Mouse (Mus musculus) thymus, postnatal 14 days (tissue): Measurements from ENCODE around the gene Rap1gap.

Experiments
- DNase-seq: peaks from one replicate; pipeline ENCODE4 v3.0.0; 2021

The Rap1gap gene

GRCm38 (mm10) chr4:137749680-137750079, 85.2 kb downstream of the Rap1gap start:
- no peak for DNase-seq

DNA sequence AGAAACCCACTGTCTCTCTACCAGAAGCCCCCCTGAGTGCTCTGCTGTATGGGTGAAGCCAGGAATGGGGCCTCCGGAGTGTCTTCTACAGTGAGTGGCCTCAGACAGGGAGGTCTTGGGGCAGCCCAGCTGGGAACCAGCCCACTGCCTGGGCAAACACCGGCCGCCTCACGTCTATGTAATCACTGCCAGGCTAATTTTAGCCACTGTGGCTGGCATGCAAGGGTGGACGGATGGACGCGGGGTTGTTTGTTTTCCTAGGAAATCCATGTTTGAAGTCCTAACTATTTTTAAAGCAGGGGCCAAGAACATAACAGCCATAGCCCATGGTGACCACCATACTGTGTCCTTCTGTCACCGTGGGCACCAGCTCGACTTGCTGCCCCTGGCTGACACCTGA, 85.6 kb downstream of the Rap1gap start:
- no peak for DNase-seq

DNA sequence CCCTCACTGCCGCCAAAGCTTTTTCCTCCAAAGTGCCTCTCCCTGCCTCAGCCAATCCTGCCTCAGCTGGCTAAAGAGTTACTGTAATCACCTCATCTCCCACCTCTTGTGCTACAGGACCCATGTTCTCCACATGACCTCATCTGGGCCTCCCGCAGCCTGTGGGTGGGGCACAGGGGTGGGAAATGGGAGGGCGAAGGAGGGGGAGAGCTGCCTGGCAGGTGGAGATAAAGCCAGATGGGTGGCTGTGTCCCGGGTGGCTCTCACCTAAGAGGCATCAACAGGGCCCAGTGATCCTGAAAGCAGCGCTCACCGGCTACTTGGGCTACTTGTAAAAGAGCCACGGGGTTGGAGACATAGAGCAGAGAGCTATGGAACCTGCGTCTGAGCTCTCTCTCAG, 86.8 kb downstream of the Rap1gap start:
- no peak for DNase-seq

GRCm38 (mm10) chr4:137751717-137752116, 87.2 kb downstream of the Rap1gap start:
- DNase-seq: no peak

GRCm38 (mm10) chr4:137752471-137752870, 87.9 kb downstream of the Rap1gap start:
- DNase-seq: no peak

DNA sequence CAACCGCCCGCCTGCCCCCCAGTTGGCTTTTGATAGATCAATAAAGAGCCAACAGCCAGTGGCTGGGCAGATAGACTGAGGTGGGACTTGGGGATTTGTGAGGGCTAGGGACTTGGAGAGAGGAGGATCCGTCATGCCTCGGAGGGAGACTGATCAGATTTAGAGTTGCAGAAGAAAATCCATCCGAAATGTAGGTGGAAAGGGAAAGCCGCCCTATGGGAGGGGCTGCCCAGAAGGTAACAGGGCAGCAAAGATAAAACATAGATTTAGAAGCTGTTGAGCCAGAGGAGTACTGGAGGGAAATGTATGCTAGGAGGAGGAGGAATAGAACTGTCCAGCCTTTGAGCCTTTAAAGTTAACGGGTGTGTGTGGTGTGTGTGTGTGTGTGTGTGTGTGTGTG, 88.7 kb downstream of the Rap1gap start:
- no peak for DNase-seq

GRCm38 (mm10) chr4:137754446-137754845, 89.9 kb downstream of the Rap1gap start:
- DNase-seq: no peak

GRCm38 (mm10) chr4:137762886-137763285, 98.4 kb downstream of the Rap1gap start:
- DNase-seq: no peak

DNA sequence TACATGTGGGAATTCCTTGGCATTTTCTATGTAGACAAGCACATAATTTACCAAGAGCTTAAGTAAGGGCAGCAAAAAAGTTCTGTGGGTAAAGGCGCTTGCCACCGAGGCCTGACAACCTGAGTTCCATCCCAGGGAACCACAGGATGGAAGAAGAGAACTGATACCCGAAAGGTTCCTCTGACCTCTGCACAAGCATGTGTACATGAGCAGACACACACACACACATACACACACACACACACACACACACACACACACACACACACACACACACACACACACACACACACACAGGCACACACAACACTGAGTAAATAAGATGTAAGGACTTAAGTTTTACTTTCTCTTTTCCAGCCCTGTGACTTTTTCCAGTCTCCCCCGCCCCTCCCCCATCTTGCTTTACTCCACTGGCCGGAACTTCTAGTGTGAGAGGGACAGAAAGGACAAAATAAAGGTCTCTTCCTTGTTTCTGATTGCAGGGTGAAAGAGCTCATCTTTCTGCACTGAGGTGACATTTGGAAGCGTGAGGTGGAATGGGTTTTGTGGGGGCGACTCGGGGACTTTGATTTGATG, 99.5 kb downstream of the Rap1gap start:
- DNase-seq: no peak

- no peak for DNase-seq
Measured at GRCm38 (mm10) chr4:137764621-137765020, 100.1 kb downstream of the Rap1gap start.

- no peak for DNase-seq
Measured at GRCm38 (mm10) chr4:137765554-137765971, 101.0 kb downstream of the Rap1gap start.

- DNase-seq: no peak
Measured at GRCm38 (mm10) chr4:137766365-137766764, 101.8 kb downstream of the Rap1gap start.

GRCm38 (mm10) chr4:137768381-137768780, 103.9 kb downstream of the Rap1gap start:
- DNase-seq: no peak

DNA sequence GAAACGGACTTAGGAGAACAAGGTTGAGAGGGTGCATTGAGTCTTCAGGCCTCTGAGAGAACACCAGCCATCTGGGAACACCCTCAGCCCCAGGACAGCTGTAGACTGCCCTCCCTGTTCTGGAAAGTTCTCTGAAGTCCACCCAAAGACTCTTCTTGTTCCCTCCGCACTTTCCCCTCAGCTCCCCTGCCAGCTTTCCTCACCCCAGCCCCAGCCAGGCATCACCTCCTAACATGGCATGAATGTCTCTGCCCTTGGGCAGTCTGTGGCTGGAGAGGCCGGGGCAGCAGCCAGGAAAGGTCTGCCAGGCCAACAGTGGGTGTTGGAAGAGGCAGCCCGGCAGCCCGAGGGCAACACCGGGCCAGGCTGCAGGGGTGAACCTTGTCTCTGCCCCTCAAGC, 104.3 kb downstream of the Rap1gap start:
- no peak for DNase-seq

GRCm38 (mm10) chr4:137769635-137770034, 105.1 kb downstream of the Rap1gap start:
- no peak for DNase-seq

- DNase-seq: no peak
Measured at GRCm38 (mm10) chr4:137770901-137771612, 106.5 kb downstream of the Rap1gap start.

- no peak for DNase-seq
Measured at GRCm38 (mm10) chr4:137771749-137772148, 107.2 kb downstream of the Rap1gap start.

DNA sequence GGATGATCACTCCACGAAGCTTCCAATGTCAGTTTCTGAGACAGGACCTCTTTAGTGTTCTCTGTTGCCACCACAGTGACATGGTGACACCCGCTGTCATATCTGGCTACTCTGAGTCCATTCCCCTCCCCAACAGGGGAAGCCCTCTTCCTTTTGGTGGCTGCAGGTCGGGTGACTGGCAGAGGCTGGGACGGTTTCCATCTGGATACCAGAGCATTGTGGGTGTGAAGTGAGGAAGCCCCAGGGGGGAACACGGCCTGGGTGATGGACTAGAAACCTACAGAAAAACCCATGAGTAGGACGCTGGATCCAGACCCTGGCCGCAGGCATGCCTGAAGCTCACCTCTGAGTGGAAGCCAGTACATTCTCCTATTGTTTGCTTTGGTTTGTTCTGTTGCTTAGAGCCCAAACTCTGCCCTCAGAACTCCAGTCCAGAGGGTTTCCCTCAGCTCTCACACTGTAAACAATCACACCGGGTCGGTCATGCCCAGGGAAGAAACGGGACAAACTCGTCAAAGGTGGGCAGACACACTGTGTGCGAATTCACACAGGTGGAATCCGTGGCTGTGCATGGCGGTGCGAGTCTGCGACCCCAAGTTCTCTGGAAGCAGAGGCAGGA, 108.0 kb downstream of the Rap1gap start:
- no peak for DNase-seq

DNA sequence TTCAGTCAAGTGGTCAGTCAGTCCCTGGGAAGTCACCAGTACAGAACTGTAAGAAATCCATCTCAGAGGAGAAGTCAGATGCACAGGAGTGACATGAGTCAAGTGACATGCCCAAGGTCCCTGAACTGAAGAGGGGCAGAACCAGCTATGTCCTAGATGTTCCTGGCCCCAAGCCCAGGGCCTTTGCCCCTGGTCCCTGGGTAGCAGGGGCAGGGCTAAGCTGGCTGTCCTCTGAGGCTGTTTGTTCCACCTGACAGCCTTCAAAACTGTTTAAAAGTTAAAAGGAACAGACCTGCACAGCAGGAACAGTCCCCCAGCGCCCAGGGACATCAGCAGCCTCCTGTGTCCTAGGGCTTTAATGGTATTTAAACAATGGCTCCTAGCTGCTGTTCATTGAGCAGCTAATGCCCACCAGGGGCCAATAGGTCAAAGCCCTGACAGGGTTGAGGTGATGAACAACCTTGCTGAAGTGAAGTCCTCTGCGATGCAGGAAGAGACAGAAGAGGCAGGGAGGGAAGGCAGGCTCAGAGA, 108.9 kb downstream of the Rap1gap start:
- DNase-seq: no peak

DNA sequence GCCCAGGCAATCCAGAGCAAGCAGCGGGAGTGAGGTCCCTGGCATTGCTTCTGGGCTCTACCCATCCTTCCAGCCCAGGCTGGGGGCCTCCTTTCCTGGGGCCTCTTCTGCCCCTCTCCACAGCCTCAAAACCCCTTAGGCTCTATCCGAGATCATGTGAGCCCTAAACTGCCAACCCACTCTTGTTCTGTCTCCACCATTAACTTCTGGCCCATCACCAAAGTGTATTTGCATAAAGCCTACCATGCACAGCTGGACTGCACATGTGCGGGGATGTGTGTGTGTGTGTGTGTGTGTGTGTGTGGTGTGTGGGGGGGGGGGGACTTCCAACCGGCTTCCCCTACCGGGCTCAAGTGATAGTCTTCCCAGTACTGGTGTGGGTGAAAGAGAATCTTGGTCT, 109.5 kb downstream of the Rap1gap start:
- no peak for DNase-seq

DNA sequence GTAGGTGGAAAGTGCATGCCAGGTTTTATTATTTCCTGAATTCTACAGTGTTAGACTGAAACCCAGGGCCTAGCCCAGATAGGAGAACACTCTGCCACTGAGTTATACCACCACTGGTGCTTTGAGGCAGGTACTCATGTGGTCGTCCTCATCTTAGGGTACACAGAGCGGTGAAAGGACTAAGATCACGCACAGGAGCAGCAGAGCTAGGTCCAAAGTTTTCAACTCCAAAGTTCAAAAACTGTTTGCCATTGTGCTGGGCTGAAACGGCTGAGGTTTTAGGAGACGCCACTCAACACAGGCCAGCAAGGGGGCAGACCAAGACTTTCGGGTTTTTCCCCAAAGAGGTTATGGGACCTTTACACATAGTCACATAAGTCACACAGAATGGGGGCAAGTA, 110.0 kb downstream of the Rap1gap start:
- DNase-seq: no peak

- DNase-seq: no peak
Measured at GRCm38 (mm10) chr4:137777866-137778265, 113.3 kb downstream of the Rap1gap start.

- no peak for DNase-seq
Measured at GRCm38 (mm10) chr4:137778397-137779184, 114.1 kb downstream of the Rap1gap start.
